Mouse (Mus musculus) CH12.LX (cell line): ENCODE measurements at regions not wholly inside any gene's neighbourhood (a gene's known extent, or its start where the extent isn't known, plus 50 kb on each side); places are given as distances from the start of the nearest gene placed in this dataset.

Experiments used
- DNase-seq: peaks from one replicate; pipeline ENCODE4 v3.0.0-alpha.2; 2013; ENCODE audit errors: extremely low read depth
- H3K27ac ChIP-seq: 2 replicates; pipeline ENCODE4 v1.5.1; 2012; ENCODE audit warnings: low read depth, mild to moderate bottlenecking, control low read depth, moderate library complexity; ENCODE audit not compliant: insufficient read depth
- H3K27me3 ChIP-seq: replicated peaks from 2 replicates; pipeline ENCODE3; 2012; ENCODE audit warnings: inconsistent platforms
- H3K36me3 ChIP-seq, 2 experiments: replicated peaks in 1 of 2; 2 replicates each; pipeline versions ENCODE3 to v1.6.1; 2012; ENCODE audit warnings: inconsistent platforms in 1 of 2, low read length in 1 of 2, mild to moderate bottlenecking in 1 of 2, mixed read lengths in 1 of 2, moderate library complexity in 1 of 2; ENCODE audit not compliant: control insufficient read depth in 1 of 2, insufficient read depth in 1 of 2
- H3K4me1 ChIP-seq, 2 experiments: 2 replicates each; pipeline ENCODE4 v1.6.1; 2012; ENCODE audit warnings: inconsistent platforms in 1 of 2, moderate library complexity in 1 of 2; ENCODE audit not compliant: insufficient read depth in 2 of 2, control insufficient read depth in 1 of 2
- H3K4me2 ChIP-seq: 2 replicates; pipeline ENCODE4 v1.6.1; 2012; ENCODE audit warnings: low read depth, mild to moderate bottlenecking, control low read depth; ENCODE audit not compliant: poor library complexity, insufficient read depth, severe bottlenecking
- H3K4me3 ChIP-seq, 3 experiments: fragments of 150-350 bp in 1 of 3; sonication (generic) in 1 of 3; replicated peaks in 1 of 3; 2 replicates each; pipeline versions ENCODE3 to v1.5.1; 2011 to 2012; ENCODE audit warnings: low read depth in 2 of 3, low read length in 2 of 3, mild to moderate bottlenecking in 2 of 3, moderate library complexity in 2 of 3, control low read depth in 1 of 3, improper control_type of control experiment in 1 of 3, inconsistent platforms in 1 of 3, mixed read lengths in 1 of 3; ENCODE audit not compliant: poor library complexity in 1 of 3
- H3K79me2 ChIP-seq: replicated peaks from 2 replicates; pipeline ENCODE4 v1.6.1; 2012; ENCODE audit warnings: mild to moderate bottlenecking, moderate library complexity; ENCODE audit not compliant: control insufficient read depth, poor library complexity, insufficient read depth, severe bottlenecking; ENCODE audit errors: extremely low read depth
- H3K9ac ChIP-seq: 2 replicates; pipeline ENCODE4 v1.6.1; 2012; ENCODE audit warnings: low read depth, mild to moderate bottlenecking, control low read depth, moderate library complexity; ENCODE audit not compliant: insufficient read depth
- H3K9me3 ChIP-seq: replicated peaks from 2 replicates; pipeline ENCODE3; 2012; ENCODE audit warnings: low read length, inconsistent platforms, mixed read lengths
- BHLHE40 ChIP-seq: IDR thresholded peaks from 2 replicates; pipeline ENCODE4 v1.6.1; 2011; ENCODE audit warnings: mild to moderate bottlenecking, low read depth, low read length, improper control_type of control experiment
- CHD2 ChIP-seq: IDR thresholded peaks from 2 replicates; pipeline ENCODE4 v1.6.1; 2011; ENCODE audit warnings: low read length, improper control_type of control experiment
- CTCF ChIP-seq, 2 experiments: IDR thresholded peaks in 1 of 2; conservative IDR thresholded peaks in 1 of 2; 2 replicates each; pipeline ENCODE4 v1.5.1; 2011 to 2012; ENCODE audit warnings: low read depth in 2 of 2, low read length in 2 of 2, improper control_type of control experiment in 1 of 2, inconsistent platforms in 1 of 2, mild to moderate bottlenecking in 1 of 2, moderate library complexity in 1 of 2
- E2F4 ChIP-seq: IDR thresholded peaks from 2 replicates; pipeline ENCODE4 v1.6.1; 2011; ENCODE audit warnings: low read depth, low read length, improper control_type of control experiment; ENCODE audit not compliant: insufficient replicate concordance
- GABPA ChIP-seq: IDR thresholded peaks from 2 replicates; pipeline ENCODE4 v1.6.1; 2012; ENCODE audit warnings: low read depth, low read length, improper control_type of control experiment, inconsistent platforms; ENCODE audit not compliant: insufficient replicate concordance
- JUN ChIP-seq: IDR thresholded peaks from 2 replicates; pipeline ENCODE4 v1.6.1; 2011; ENCODE audit warnings: low read depth, mild to moderate bottlenecking, low read length, improper control_type of control experiment, moderate library complexity; ENCODE audit not compliant: insufficient read depth
- MEF2A ChIP-seq: IDR thresholded peaks from 2 replicates; pipeline ENCODE4 v1.6.1; 2014; ENCODE audit warnings: low read depth, mild to moderate bottlenecking, inconsistent platforms, low read length, improper control_type of control experiment, borderline replicate concordance
- MXI1 ChIP-seq: IDR thresholded peaks from 2 replicates; pipeline ENCODE4 v1.6.1; 2011; ENCODE audit warnings: mild to moderate bottlenecking, low read depth, low read length, improper control_type of control experiment
- MYC ChIP-seq: IDR thresholded peaks from 2 replicates; pipeline ENCODE4 v1.6.1; 2011; ENCODE audit warnings: low read depth, mild to moderate bottlenecking, improper control_type of control experiment, low read length
- NRF1 ChIP-seq: IDR thresholded peaks from 2 replicates; pipeline ENCODE4 v1.6.1; 2014; ENCODE audit warnings: low read depth, mild to moderate bottlenecking, inconsistent platforms, low read length, improper control_type of control experiment, moderate library complexity
- POLR2AphosphoS2 ChIP-seq: IDR thresholded peaks from 2 replicates; pipeline ENCODE4 v1.6.1; 2011; ENCODE audit warnings: low read depth, low read length, improper control_type of control experiment
- SMC3 ChIP-seq: IDR thresholded peaks from 2 replicates; pipeline ENCODE4 v1.6.1; 2011; ENCODE audit warnings: low read depth, low read length, improper control_type of control experiment
- ZC3H11A ChIP-seq: IDR thresholded peaks from 2 replicates; pipeline ENCODE4 v1.6.1; 2012; ENCODE audit warnings: low read depth, mild to moderate bottlenecking, inconsistent platforms, low read length, improper control_type of control experiment
- ZKSCAN1 ChIP-seq: IDR thresholded peaks from 2 replicates; pipeline ENCODE4 v1.6.1; 2012; ENCODE audit warnings: low read depth, inconsistent platforms, low read length, improper control_type of control experiment, borderline replicate concordance
- ZNF384 ChIP-seq: IDR thresholded peaks from 2 replicates; pipeline ENCODE4 v1.6.1; 2012; ENCODE audit warnings: low read depth, low read length, improper control_type of control experiment, inconsistent platforms
- dilution Hi-C: fragments of 300-500 bp; cut with MboI; formaldehyde crosslinking; loops from 2 replicates; pipeline ENCODE4 v1.14.3; 2020; ENCODE audit warnings: low sequenced_read_pairs; ENCODE audit not compliant: extremely low pct_unique_long_range_greater_than_20kb, extremely low pct_ligation_motif_present
- in situ Hi-C: fragments of 300-500 bp; cut with MboI; formaldehyde crosslinking; loops from 3 replicates; pipeline ENCODE4 v1.14.3; 2019; ENCODE audit warnings: low sequenced_read_pairs, low pct_ligation_motif_present, low pct_unique_long_range_greater_than_20kb, mixed read lengths

DNA sequence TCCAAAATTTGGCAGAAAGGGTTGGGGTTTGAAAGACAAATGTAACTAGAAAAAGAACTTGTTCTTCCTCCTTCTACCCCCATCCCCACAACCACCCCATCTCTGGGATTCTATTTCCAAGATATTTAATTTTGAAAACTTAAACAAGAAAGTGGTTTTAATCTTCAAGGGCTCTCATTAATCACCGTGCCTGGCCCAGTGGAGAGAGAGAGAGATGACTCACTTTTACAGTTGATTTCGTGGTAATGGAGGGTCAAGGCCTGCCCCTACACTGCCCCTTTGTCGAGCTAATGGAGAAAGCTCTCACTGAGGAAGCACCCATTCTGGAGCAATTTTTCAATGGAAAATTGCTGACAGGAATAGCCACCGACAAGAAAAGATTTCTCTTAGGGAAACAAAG is 247.9 kb downstream of the Gm10260 start:
- no peak for DNase-seq
- peaks cover 37% of the 10 kb centered on the region for H3K9me3 ChIP-seq
- no peaks in the 10 kb centered on the region for H3K27me3 ChIP-seq
- H3K4me1 ChIP-seq, result no peaks in the 10 kb centered on the region
- in situ Hi-C loops, result no loop called here
- no peaks in the 10 kb centered on the region for H3K79me2 ChIP-seq
- no peak overlapping the region for H3K4me2 ChIP-seq
- H3K27ac ChIP-seq, result no peak overlapping the region
- no peak overlapping the region for H3K9ac ChIP-seq
- dilution Hi-C loops, result no loop called here
- no peak overlapping the region for H3K4me3 ChIP-seq
- TF ChIP-seq NRF1 (no peak), CHD2 (no peak)
- H3K36me3 ChIP-seq, result peaks cover 0 to 33% of the 10 kb centered on the region in 2 experiments

DNA sequence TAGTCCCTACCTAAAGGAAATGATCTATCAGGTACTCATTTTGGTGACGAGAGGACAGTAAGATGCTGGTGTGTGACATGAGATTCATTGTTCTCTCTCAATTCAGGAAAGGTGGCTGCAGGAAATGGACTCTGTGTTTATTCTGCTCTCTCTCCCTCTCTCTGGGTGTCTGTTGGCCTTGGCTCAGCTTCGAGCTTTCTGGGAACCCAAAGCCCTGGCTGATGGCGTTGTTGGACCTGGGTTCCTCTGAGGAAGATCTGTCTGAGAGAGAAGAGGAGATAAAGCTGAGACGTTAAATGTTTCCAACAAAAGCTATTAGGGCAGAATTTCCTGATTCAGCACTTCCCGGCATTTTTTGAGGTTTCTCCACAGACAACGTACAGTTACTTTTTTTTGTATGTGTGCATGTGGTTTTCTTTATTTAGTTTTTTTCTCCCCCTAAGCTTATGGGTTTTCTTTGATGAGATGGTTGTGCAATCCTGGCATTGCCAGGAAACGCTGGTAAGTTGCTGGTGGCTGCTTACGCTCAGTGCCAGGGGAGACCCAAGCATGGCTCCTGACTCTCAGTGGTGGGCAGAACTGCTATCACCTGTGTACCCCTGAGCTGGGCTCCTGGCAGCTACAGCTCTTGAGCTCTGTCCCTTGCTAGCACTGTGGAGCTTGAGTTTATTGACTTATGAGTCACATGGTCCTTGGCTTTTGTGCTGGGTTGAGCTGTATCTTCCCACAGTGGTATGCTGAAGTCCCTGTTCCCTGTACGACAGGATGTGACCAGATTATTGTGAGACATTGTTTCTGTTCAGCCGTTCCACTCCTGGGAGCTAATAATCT is 249.8 kb downstream of the Gm10260 start:
- H3K79me2 ChIP-seq, result no peaks in the 10 kb centered on the region
- H3K4me2 ChIP-seq, result no peak overlapping the region
- no peak overlapping the region for H3K27ac ChIP-seq
- peaks cover 46% of the 10 kb centered on the region for H3K9me3 ChIP-seq
- no peak overlapping the region for H3K9ac ChIP-seq
- H3K27me3 ChIP-seq, result no peaks in the 10 kb centered on the region
- dilution Hi-C loops (no loop called here), in situ Hi-C loops (no loop called here)
- DNase-seq, result no peak
- TF ChIP-seq NRF1, result no peak
- TF ChIP-seq JUN, result no peak
- no peak for TF ChIP-seq E2F4
- no peak for TF ChIP-seq CTCF (conservative IDR thresholded peaks at IDR 0.05 in 1 of 2, IDR thresholded peaks at IDR 0.05 in 1 of 2; ENCODE audit: low read depth in 2 of 2, low read length in 2 of 2)
- no peak for TF ChIP-seq ZNF384
- TF ChIP-seq GABPA, result no peak
- TF ChIP-seq SMC3, result no peak
- TF ChIP-seq MEF2A, result no peak
- no peak for TF ChIP-seq MYC
- TF ChIP-seq BHLHE40, result no peak
- TF ChIP-seq ZC3H11A, result no peak
- no peak for TF ChIP-seq ZKSCAN1
- TF ChIP-seq CHD2, result no peak
- no peak for TF ChIP-seq POLR2AphosphoS2
- no peak for TF ChIP-seq MXI1
- H3K4me3 ChIP-seq, result no peak overlapping the region
- H3K4me1 ChIP-seq, result no peaks in the 10 kb centered on the region
- peaks cover 0 to 33% of the 10 kb centered on the region in 2 experiments for H3K36me3 ChIP-seq
